Mouse (Mus musculus): Measurements from ENCODE around the gene Kif13a. TPM values are rescaled to one million over a fixed set of nuclear protein-coding genes. Genes with fewer than 3 reads are reported as not detected.

Kif13a gene
- 10 to 100 TPM; 20.9 to 21.7 TPM for total RNA-seq (2021)
- long read RNA-seq, experiment 1, partial matches to known transcripts = 4 of 7 reads
- long read RNA-seq, experiment 1, other reads (novel, unspliced or antisense) = 3 of 7 reads
- long read RNA-seq, experiment 2, partial matches to known transcripts = 7 of 11 reads
- long read RNA-seq, experiment 2, other reads (novel, unspliced or antisense) = 4 of 11 reads

- H3K4me3 ChIP-seq = peak within 1 kb of the TSS; percentile 93
- peak; percentile 81 to 90 for DNase-seq (ENCODE audit: low spot score in 2 of 2)
- H3K27ac ChIP-seq = peak within 1 kb of the TSS; percentile 100
- TF ChIP-seq CTCF (conservative IDR thresholded peaks at IDR 0.05) = peak; percentile 56
Observed at GRCm38 (mm10) chr13:46929719-46930658, at the start of gene Kif13a. Gene Kif13a, minus strand, starts transcription at chr13:46929867.

DNA sequence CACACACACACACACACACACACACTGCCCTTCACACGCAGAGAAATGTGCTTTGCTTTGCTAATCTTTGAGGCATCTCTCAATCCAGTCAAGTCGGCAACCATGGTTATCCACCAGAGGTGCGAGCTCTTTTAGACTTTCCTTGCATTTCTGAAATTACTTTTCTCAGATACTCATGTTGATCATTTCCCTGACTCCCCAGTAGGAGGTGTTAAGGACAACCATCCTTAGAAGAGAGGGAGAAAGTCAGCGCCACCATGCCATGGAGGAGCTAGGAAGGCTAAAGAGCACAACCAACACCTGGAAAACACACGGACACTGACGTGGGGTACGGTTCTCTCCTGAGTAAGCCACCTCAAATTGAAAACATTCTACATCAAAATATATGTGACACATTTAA is 46.9 kb upstream of the Kif13a start:
- peak; percentile 56 for TF ChIP-seq CTCF (conservative IDR thresholded peaks at IDR 0.05)
- no peak overlapping the region for H3K4me3 ChIP-seq
- DNase-seq (ENCODE audit: low spot score in 2 of 2) = no peak
- H3K27ac ChIP-seq = no peak overlapping the region

GRCm38 (mm10) chr13:46975930-46976329 is 46.3 kb upstream of the Kif13a start:
- DNase-seq (ENCODE audit: low spot score in 2 of 2) = no peak
- H3K4me3 ChIP-seq = no peak overlapping the region
- TF ChIP-seq CTCF (conservative IDR thresholded peaks at IDR 0.05) = no peak
- H3K27ac ChIP-seq = no peak overlapping the region

DNA sequence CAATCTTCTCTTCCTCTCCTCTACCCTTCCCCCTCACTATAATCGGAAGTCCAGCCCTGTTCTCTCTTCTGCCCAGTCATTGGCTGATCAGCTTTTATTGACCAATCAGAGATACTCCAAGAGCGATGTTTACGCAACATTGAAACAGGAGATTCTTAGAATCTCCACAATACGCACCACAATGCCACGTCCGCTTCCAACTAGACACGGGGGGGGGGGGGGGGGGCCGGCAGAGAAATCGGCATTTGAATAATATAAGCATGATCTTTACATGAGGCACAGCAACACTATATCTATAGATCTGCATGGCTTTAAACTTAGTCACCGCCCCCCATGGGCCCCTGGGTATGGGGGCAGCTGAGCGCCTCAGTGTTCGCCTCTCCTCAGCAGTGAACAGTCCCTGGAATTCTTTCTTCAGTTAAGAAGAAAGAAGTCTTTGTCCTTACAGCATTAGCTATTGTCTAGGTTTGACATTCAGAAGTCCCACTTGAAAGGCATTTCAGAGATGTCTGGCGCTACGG is 45.4 kb upstream of the Kif13a start:
- DNase-seq (ENCODE audit: low spot score in 2 of 2) = no peak
- H3K27ac ChIP-seq = peak overlapping the region; percentile 69

DNA sequence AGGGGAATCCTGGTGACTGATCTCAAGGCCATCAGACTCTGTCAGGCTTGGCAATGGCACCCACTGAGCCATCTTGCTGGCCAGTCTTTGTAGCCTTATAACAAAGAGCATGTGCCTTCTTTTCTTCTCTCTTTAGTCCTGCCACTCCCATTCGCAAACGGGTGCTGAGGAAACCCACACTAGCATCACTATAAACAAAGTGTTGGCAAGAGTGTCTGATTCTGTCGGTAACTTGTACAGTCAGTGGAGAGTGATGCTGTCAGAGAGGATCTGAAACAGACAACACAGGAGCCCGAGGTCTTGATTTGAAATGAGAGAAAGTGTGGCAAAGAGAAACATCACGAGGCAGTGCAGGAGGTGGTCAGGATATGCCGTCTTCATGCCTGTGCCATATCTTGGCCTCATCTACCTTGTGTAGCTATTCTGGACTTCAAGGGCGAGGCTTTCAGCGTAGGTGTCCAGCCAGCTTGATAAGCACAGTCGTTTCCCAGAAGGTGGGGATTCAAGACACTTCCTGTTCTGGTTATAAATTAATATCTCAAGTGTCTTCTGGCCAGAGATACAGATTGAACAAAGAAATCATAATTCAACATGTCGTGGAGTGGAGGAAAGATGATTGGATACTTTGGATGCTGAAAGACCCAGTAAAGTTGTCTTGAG is 40.7 kb upstream of the Kif13a start:
- TF ChIP-seq CTCF (conservative IDR thresholded peaks at IDR 0.05) = no peak
- no peak overlapping the region for H3K27ac ChIP-seq
- DNase-seq (ENCODE audit: low spot score in 2 of 2) = no peak
- no peak overlapping the region for H3K4me3 ChIP-seq

More for the DNA sequence above, 45.4 kb upstream of the Kif13a start:
- H3K4me3 ChIP-seq = peak overlapping the region; percentile 45
- no peak for TF ChIP-seq CTCF (conservative IDR thresholded peaks at IDR 0.05)

GRCm38 (mm10) chr13:46968626-46969025 is 39.0 kb upstream of the Kif13a start:
- Histone ChIP-seq H3K4me3 (no peak overlapping the region), H3K27ac (no peak overlapping the region)
- no peak for DNase-seq (ENCODE audit: low spot score in 2 of 2)
- TF ChIP-seq CTCF (conservative IDR thresholded peaks at IDR 0.05) = peak; percentile 36

- TF ChIP-seq CTCF (conservative IDR thresholded peaks at IDR 0.05) = no peak
- DNase-seq (ENCODE audit: low spot score in 2 of 2) = no peak
- H3K27ac ChIP-seq = no peak overlapping the region
- H3K4me3 ChIP-seq = no peak overlapping the region
Observed at GRCm38 (mm10) chr13:46967308-46967707, 37.6 kb upstream of the Kif13a start.

DNA sequence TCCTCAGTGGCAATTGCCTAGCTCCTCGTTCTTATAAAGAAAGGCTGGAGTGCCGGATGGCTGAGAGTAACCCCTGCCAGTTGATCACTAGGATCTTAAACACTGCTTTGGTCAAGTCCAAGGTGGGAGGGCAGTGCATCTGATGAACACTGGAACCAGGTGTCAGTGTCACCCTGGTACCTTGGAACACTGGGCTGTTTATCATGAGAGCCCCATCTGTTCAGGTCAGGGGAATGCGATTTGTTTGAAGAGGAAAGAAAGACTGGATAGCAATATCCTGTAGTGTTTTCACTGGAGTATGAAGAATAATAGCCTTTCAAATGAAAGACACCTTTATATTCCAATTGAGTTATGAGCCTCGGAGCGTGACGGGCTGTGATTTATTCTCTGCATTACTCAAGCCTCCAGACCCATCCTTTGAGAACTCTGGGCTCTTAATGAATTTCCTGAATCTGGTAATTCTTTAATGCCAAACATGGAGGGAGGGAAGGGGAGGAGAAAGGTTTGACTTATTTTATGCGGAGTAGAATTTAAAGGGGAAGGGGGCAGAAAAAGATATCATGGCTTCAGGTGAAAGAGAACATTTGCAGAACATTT is 31.3 kb upstream of the Kif13a start:
- no peak for TF ChIP-seq CTCF (conservative IDR thresholded peaks at IDR 0.05)
- H3K27ac ChIP-seq = no peak overlapping the region
- DNase-seq (ENCODE audit: low spot score in 2 of 2) = no peak

GRCm38 (mm10) chr13:46959139-46959538 is 29.5 kb upstream of the Kif13a start:
- no peak overlapping the region for H3K27ac ChIP-seq
- DNase-seq (ENCODE audit: low spot score in 2 of 2) = no peak
- H3K4me3 ChIP-seq = no peak overlapping the region
- TF ChIP-seq CTCF (conservative IDR thresholded peaks at IDR 0.05) = no peak

More for the DNA sequence above, 31.3 kb upstream of the Kif13a start:
- H3K4me3 ChIP-seq = no peak overlapping the region

DNA sequence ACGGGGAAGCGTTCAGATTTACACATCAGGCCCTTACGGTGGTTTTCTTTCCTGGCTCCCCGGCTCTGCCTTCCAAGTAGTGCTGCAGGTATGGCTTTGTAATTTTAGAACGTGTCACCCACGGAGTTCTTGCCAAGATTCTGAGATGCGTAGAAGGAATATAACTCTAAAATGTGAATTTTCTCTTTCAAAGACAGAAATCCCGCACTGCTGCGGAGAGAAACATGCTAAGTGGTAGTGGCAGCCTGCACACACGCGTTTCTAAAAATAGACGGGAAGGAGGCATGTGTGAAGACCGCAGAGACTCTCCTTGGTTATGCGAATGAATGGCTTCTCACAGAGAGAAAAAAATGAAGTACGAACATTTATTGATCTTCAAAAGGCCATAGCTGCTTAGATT is 21.5 kb upstream of the Kif13a start:
- no peak overlapping the region for H3K27ac ChIP-seq
- no peak for DNase-seq (ENCODE audit: low spot score in 2 of 2)

GRCm38 (mm10) chr13:46949741-46950140 is 20.1 kb upstream of the Kif13a start:
- Histone ChIP-seq H3K4me3 (no peak overlapping the region), H3K27ac (no peak overlapping the region)
- no peak for DNase-seq (ENCODE audit: low spot score in 2 of 2)
- no peak for TF ChIP-seq CTCF (conservative IDR thresholded peaks at IDR 0.05)

More for the DNA sequence above, 21.5 kb upstream of the Kif13a start:
- H3K4me3 ChIP-seq = no peak overlapping the region
- TF ChIP-seq CTCF (conservative IDR thresholded peaks at IDR 0.05) = no peak

- TF ChIP-seq CTCF (conservative IDR thresholded peaks at IDR 0.05) = no peak
- Histone ChIP-seq H3K27ac (no peak overlapping the region), H3K4me3 (no peak overlapping the region)
- DNase-seq (ENCODE audit: low spot score in 2 of 2) = no peak
Observed at GRCm38 (mm10) chr13:46948027-46948426, 18.4 kb upstream of the Kif13a start.

All from layer of hippocampus, adult 2 months (tissue).